Mouse (Mus musculus) limb, embryonic 11.5 days (tissue): ENCODE data around the gene Grin2b. TPM values are rescaled to one million over a fixed set of nuclear protein-coding genes. Genes with fewer than 3 reads are reported as not detected.
"Not testable (repeated sequence)": the region's sequence is repeated elsewhere in the genome, so short reads cannot be mapped to it uniquely, and the experiment has no call there.

ENCODE experiments used
- ATAC-seq: fragments of 200-750 bp; cut with Nextera tagmentation; 2 replicates; pipeline ENCODE4 v1.8.0; 2017; ENCODE audit warnings: low read depth; ENCODE audit not compliant: insufficient number of reproducible peaks, low FRiP score, low TSS enrichment
- DNase-seq: peaks from one replicate; pipeline ENCODE4 v3.0.0-alpha.2; 2015; ENCODE audit warnings: low spot score
- H3K27ac ChIP-seq: fragments of 300-500 bp; sonication (generic); replicated peaks from 2 replicates; pipeline ENCODE4 v1.5.1; 2014; ENCODE audit warnings: low read depth, mild to moderate bottlenecking, low read length
- H3K27me3 ChIP-seq: fragments of 300-500 bp; sonication (generic); 2 replicates; pipeline ENCODE4 v1.6.1; 2014; ENCODE audit warnings: mild to moderate bottlenecking, low read length, mixed read lengths; ENCODE audit not compliant: control insufficient read depth, insufficient read depth
- H3K36me3 ChIP-seq: fragments of 300-500 bp; sonication (generic); 2 replicates; pipeline ENCODE4 v1.6.1; 2014; ENCODE audit warnings: mild to moderate bottlenecking, low read length, moderate library complexity, mixed read lengths; ENCODE audit not compliant: control insufficient read depth, insufficient read depth
- H3K4me1 ChIP-seq: fragments of 300-500 bp; sonication (generic); 2 replicates; pipeline ENCODE4 v1.6.1; 2014; ENCODE audit warnings: low read length, mixed read lengths; ENCODE audit not compliant: control insufficient read depth, insufficient read depth
- H3K4me2 ChIP-seq: fragments of 300-500 bp; sonication (generic); 2 replicates; pipeline ENCODE4 v1.6.1; 2014; ENCODE audit warnings: low read depth, mild to moderate bottlenecking, moderate library complexity; ENCODE audit not compliant: severe bottlenecking
- H3K4me3 ChIP-seq: fragments of 300-500 bp; sonication (generic); 2 replicates; pipeline ENCODE4 v1.5.1; 2014; ENCODE audit warnings: low read depth, low read length
- H3K9ac ChIP-seq: fragments of 300-500 bp; sonication (generic); 2 replicates; pipeline ENCODE4 v1.6.1; 2014; ENCODE audit warnings: mild to moderate bottlenecking, low read length
- H3K9me3 ChIP-seq: fragments of 300-500 bp; sonication (generic); 2 replicates; pipeline ENCODE4 v1.6.1; 2016; ENCODE audit warnings: low read length; ENCODE audit not compliant: control insufficient read depth
- WGBS: fragments of 180-500 bp; shearing (Covaris S2); extraction: QIAGEN DNeasy Blood & Tissue Kit; methylation state at CpG from one replicate; pipeline ENCODE4 v1.1.7; 2014; 5-methylcytosine and 5-hydroxymethylcytosine counted together
- microRNA-seq: library from miRNA; unstranded; fragments of <30 nt; microRNA quantifications from one replicate; pipeline ENCODE4, GENCODE M21; 2016
- polyA plus RNA-seq: library from polyadenylated mRNA; unstranded; fragments of >200 nt; fragmentation: Nextera tagmentation; extraction: Ambion mirVana; gene quantifications from 2 replicates; pipeline ENCODE4 v1.2.1, GENCODE M21; 2014

Grin2b gene
- polyA plus RNA-seq, 1 experiment from 2014 or later = 0.32 TPM

DNA sequence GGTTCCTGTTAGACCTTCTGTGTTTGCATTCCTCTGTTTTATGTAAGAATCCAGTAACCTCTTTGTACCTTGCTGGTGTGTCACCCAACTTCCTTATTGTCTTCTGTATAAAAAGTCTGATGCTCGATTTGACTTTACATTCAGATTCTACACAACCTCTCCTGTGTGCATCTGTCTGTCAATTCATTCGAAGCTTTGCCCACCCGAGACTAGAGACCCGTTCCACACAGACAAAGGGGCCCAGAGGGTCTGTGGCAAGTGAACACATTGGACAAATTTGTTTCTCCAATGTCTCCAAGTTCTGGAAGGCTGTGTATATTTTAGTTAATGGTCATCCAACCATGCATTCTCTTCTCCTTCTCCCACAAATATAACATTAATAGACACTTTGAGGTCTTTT, 491.9 kb downstream of the Grin2b start:
- H3K4me3 ChIP-seq, H3K27ac ChIP-seq, ATAC-seq, H3K36me3 ChIP-seq, H3K27me3 ChIP-seq, H3K4me1 ChIP-seq, H3K9ac ChIP-seq, DNase-seq, H3K9me3 ChIP-seq, H3K4me2 ChIP-seq: not testable (repeated sequence)
- 91% methylated on average over 4 of the region's 4 CpGs for WGBS

DNA sequence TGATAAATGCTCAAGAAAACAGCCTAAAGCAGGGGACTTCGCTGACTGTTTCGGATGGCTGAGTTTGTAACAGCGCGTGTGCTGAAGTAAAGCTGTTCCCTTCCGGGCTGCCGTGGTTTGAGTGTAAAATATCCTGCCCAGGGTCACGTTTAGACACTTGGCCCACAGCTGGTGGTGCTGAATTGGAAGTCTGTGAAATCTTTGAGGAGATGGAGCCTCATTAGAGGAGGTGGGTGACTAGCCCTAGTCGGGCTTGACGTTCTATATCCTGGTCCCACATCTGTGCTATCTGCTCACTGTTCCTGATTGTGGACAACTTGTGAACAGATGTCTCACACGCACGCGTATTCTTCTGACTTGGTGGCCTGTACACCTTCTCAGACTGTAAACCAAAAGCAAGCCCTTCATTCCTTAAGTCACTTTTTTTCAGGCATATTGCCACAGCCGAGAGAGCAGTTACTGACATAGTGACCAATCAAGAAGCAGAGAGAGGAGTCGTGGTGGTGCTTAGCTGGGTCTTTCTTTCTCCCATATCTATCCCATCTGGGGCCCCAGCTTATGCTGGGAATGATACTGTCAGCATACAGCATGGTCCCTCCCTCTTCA, 493.1 kb downstream of the Grin2b start:
- Histone ChIP-seq H3K36me3 (no peaks in the 10 kb centered on the region), H3K27me3 (no peaks in the 10 kb centered on the region), H3K27ac (no peak overlapping the region), H3K9ac (no peak overlapping the region), H3K9me3 (no peaks in the 10 kb centered on the region), H3K4me2 (no peak overlapping the region), H3K4me1 (no peaks in the 10 kb centered on the region), H3K4me3 (no peak overlapping the region)
- WGBS = 81% methylated on average over 14 of the region's 14 CpGs
- ATAC-seq = no peak
- DNase-seq = no peak

DNA sequence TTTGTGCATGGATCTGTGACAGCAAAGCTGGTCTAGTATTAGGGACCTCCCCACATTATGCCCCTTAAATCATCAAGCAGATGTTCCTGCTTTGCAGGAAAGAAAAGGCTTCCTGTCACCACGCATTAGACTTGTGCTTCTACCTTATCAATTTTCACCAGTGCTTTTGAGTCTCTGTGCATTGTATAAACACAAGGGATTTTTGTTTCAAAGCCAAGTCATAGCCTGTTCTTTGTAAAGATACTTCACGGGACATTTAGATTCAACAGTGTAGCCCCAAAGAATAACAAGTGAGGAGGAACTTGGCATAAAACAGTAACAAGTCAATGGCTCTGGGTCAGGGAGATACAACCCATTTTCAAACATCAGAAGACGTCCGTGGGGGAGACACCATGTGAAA, 498.9 kb downstream of the Grin2b start:
- Histone ChIP-seq H3K4me2 (no peak overlapping the region), H3K9ac (no peak overlapping the region), H3K27ac (no peak overlapping the region), H3K4me3 (no peak overlapping the region), H3K4me1 (no peaks in the 10 kb centered on the region), H3K36me3 (no peaks in the 10 kb centered on the region), H3K9me3 (no peaks in the 10 kb centered on the region), H3K27me3 (no peaks in the 10 kb centered on the region)
- WGBS = 76% methylated on average over 4 of the region's 4 CpGs
- ATAC-seq (no peak), DNase-seq (no peak)

DNA sequence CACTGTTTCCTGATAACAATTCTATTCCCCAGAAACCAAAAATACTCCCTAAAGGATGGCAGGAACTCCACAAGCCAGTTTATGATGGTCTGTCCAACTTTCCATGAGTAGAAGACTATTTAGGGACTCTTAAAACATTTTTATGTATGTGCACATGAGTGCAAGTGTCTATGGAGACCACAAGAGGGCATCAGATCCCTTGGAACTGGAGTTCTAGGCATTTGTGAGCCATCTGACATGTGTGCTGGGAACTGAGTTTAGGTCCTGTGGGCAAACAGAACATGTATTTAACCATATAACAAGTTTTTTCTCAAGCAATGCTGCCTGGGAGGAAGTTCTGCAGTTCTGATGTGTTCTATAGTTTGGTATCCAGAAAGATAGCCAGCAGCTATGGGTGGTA, 501.3 kb downstream of the Grin2b start:
- H3K4me1 ChIP-seq = no peaks in the 10 kb centered on the region
- no peak overlapping the region for H3K27ac ChIP-seq
- H3K36me3 ChIP-seq = no peaks in the 10 kb centered on the region
- no peak for DNase-seq
- no peak overlapping the region for H3K9ac ChIP-seq
- H3K4me3 ChIP-seq = no peak overlapping the region
- H3K9me3 ChIP-seq = no peaks in the 10 kb centered on the region
- ATAC-seq = no peak
- no peaks in the 10 kb centered on the region for H3K27me3 ChIP-seq
- H3K4me2 ChIP-seq = no peak overlapping the region

Small RNAs within 50 kb of the gene (microRNA-seq; reads per million reads assigned to microRNA genes)
- gene Gm22892 = not detected

Other genes with a start within 250 kb of the Grin2b start
- not detected in 2 replicates for gene Gm8994, start 154.0 kb upstream of the Grin2b start, polyA plus RNA-seq
- gene E330021D16Rik, start 242.1 kb upstream of the Grin2b start, polyA plus RNA-seq = not detected in 2 replicates